Mouse (Mus musculus) layer of hippocampus, adult 2 months (tissue): Measurements from ENCODE around the gene Egfr. TPM values are rescaled to one million over a fixed set of nuclear protein-coding genes. Genes with fewer than 3 reads are reported as not detected.

Experiments used
- DNase-seq, 2 experiments: peaks; one replicate each; pipeline ENCODE4 v3.0.0; 2022; ENCODE audit warnings: low spot score in 2 of 2
- H3K27ac ChIP-seq: fragments of 200-600 bp; 2 replicates; pipeline ENCODE4 v1.8.1; 2022
- H3K4me3 ChIP-seq: fragments of 200-600 bp; 2 replicates; pipeline ENCODE4 v1.8.1; 2022; ENCODE audit warnings: mild to moderate bottlenecking
- CTCF ChIP-seq: fragments of 200-600 bp; conservative IDR thresholded peaks from 2 replicates; pipeline ENCODE4 v1.8.1; 2022; ENCODE audit warnings: antibody characterized with exemption, mild to moderate bottlenecking, moderate library complexity
- total RNA-seq, 2 experiments: library from RNA; stranded (reverse); gene quantifications; 2 replicates each; pipeline ENCODE4 v1.2.3; 2021

Gene Egfr
- total RNA-seq, 2 experiments from 2014 or later, result 12.3 to 12.9 TPM

DNA sequence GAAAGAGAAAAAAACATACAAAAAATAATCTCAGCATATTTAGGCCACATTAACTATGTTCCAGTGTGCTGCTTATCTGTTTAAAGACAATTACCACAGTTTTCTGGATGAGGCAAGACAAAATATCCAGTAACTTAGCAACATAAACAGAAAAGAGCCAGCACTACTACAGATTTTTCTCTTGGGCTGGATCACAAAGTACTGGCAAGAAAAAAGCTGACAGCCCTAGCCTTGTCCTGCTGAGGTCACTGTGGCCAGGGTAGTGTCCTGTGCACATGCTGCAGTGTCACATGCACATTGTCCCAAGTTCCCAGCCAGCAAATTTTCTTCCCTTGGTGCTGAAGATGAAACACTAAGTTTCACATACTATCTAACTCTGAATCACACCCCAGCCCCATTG is 43.0 kb downstream of the Egfr start:
- no peak overlapping the region for H3K4me3 ChIP-seq

GRCm38 (mm10) chr11:16795513-16795912 is 43.5 kb downstream of the Egfr start:
- peak overlapping the region; percentile 71; the same call in 1 of the 2 replicates for H3K27ac ChIP-seq
- no peak overlapping the region for H3K4me3 ChIP-seq
- DNase-seq, result no peak
- no peak for TF ChIP-seq CTCF

More for the DNA sequence above, 43.0 kb downstream of the Egfr start:
- DNase-seq, result no peak
- H3K27ac ChIP-seq, result peak overlapping the region; percentile 71
- no peak for TF ChIP-seq CTCF

GRCm38 (mm10) chr11:16797456-16797855 is 45.5 kb downstream of the Egfr start:
- DNase-seq, result no peak
- no peak for TF ChIP-seq CTCF
- H3K4me3 ChIP-seq, result no peak overlapping the region
- peak overlapping the region; percentile 75 for H3K27ac ChIP-seq

DNA sequence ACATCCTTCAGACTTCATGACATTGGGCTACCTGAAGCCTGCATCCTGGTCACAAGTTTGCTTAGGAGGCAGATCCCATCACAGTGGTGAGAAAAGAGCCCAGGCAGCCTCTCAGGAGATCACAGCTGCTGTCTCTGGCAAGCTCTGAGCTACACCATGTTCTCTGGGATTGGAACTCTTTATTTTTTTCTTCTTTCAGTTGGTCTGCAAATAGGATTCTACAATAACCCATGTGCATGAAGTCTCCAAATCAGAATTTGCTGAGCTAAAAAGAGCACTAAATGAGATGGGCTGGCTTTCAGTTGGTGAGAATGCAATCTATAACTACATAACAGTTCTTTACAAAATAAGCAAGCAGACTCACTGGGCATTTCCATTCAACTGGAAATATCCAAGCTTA is 46.1 kb downstream of the Egfr start:
- TF ChIP-seq CTCF, result no peak
- DNase-seq, result peak; percentile 50 to 54
- H3K4me3 ChIP-seq, result no peak overlapping the region
- H3K27ac ChIP-seq, result peak overlapping the region; percentile 75

DNA sequence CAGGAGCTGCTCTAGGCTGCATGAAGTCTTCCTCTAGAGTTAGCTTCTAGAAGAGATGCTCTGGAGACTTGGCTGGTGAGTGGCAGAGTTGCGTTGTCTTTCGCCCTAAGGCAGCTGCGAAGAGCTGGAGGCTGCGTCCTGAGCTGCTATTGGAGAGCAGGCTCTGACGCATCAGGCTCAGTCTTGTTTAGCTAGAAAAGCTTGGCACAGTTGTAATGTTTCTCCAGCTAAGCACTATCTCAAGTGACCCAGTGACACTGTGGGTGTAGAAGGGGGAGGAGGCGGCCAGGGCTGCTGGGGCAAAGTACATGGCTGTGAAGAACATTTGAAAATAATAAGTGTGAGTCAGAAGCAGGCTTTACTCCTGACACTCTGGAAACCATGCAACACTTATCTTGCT is 48.5 kb downstream of the Egfr start:
- H3K4me3 ChIP-seq, result no peak overlapping the region
- no peak overlapping the region for H3K27ac ChIP-seq
- DNase-seq, result no peak
- TF ChIP-seq CTCF, result no peak

DNA sequence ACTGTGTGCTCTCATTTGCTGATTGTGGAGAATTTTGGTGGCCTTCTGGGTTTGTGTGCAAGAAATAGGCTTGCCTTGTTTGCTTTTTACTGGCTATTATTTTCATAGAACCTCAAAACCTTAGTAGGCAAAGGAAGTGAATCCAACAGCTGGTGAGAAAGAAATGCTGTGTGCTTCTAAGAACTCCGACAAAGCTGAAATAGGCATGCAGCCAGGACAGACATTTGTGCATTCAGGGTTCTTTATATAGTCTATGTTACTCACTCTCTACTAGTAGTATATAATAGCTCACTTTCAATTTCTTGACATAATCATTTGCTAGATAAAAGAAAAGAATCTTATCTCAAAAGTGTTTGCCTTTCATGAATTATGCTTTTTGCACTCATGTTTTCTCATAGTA is 50.7 kb downstream of the Egfr start:
- TF ChIP-seq CTCF, result no peak
- DNase-seq, result no peak
- Histone ChIP-seq H3K27ac (no peak overlapping the region), H3K4me3 (no peak overlapping the region)

DNA sequence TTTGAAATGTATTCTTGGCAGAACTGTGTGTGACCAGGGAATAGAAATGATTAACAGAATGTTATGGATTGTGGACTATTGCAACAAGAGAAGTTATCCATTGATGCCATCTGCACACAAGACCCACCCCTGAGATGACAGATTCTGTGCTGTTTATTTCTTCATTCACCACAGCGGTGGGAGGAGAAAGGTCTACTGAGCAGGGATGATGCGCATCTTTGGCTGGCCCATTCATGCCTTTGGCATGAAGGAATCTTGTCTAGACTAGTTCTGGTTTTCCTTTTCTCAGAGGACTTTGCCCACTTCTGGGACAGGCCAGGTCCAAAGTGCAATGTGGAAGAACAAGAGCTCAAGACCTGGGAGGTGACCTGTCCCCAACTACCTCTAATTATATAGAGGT is 52.0 kb downstream of the Egfr start:
- no peak for TF ChIP-seq CTCF
- DNase-seq, result no peak
- H3K27ac ChIP-seq, result no peak overlapping the region
- H3K4me3 ChIP-seq, result no peak overlapping the region

DNA sequence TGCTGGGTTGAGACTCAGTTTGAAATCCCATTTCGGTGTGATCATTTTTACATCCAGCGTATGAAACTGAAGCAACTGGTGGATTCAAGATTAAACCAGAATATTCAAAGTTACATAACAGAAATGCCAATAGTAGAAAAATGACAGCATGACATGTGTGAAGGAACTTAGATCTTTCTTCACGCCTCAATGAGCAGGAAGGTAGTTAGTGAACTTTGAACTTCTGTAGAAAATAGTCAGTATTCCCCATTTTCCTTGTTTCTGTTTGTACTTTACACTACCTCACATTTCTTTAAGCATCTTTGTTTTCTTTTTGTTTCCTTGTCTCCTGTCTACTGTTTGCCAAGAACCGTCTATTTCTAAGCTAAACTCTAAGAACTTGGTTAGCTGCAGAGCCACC is 53.9 kb downstream of the Egfr start:
- H3K27ac ChIP-seq, result no peak overlapping the region
- no peak for DNase-seq
- H3K4me3 ChIP-seq, result no peak overlapping the region
- no peak for TF ChIP-seq CTCF

DNA sequence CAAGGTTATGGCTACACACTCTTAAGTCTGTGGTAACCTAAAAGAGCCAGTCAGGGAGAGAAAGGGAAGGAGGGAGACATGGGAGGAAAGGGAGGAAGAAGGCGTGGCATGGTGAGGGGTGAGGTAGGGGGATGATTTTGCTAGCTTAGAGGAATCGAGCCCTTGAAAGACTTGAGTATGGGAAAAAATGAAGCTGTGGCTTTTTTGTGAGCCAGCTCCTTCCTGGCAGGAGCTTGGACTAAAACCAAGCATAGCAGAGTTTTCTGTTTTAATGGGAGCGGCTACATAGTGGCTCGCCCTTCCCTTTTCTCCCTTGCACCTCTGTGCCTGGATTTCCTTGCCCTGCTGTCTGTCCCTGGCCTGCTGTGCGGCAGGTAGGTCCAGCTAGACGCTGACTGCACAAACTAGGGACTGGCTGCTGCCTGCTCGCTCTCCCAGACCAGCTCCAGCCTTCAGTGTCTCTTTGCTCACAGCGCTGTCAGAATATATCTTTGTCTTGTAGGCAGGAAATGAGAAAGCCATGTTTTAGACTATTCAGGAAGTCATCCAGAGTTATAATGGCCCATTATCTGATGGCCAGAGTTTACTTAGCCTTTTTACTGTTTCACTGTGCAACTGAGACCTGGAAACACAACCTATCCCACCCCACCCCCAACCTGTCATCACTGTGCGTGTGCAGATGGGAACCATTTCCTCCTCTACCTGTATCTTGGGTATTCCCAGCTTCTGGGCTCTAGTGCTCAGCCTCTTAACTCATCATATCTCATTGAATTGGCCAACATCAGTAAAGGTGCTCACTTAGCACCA is 57.4 kb downstream of the Egfr start:
- H3K27ac ChIP-seq, result no peak overlapping the region; the same call in 1 of the 2 replicates

DNA sequence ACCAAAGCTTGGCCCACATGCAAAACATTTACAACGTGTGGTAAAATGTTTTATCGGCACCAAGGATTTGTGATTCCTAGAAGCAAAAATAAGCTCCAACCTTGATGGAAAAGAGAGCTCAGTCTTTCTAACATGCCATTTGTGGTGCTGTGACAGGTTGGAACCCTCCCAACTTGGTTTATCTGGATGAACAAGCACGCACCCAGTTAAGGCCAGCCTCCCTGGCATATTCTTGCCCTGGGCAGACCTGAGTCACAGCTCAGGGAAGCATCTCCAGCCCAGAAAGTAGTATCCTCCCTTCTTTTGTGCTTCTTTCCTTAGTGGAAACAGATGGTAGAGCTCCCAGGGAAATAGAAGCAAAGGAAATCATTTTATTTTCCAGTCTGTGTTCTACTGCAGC is 58.1 kb downstream of the Egfr start:
- TF ChIP-seq CTCF, result no peak
- no peak for DNase-seq
- peak overlapping the region; percentile 36; the same call in 1 of the 2 replicates for H3K27ac ChIP-seq
- H3K4me3 ChIP-seq, result no peak overlapping the region

More for the DNA sequence above, 57.4 kb downstream of the Egfr start:
- no peak for DNase-seq
- H3K4me3 ChIP-seq, result no peak overlapping the region
- no peak for TF ChIP-seq CTCF

- H3K27ac ChIP-seq, result no peak overlapping the region
- no peak for TF ChIP-seq CTCF
- H3K4me3 ChIP-seq, result no peak overlapping the region
- DNase-seq, result no peak
Observed at GRCm38 (mm10) chr11:16813298-16813697, 61.3 kb downstream of the Egfr start.

DNA sequence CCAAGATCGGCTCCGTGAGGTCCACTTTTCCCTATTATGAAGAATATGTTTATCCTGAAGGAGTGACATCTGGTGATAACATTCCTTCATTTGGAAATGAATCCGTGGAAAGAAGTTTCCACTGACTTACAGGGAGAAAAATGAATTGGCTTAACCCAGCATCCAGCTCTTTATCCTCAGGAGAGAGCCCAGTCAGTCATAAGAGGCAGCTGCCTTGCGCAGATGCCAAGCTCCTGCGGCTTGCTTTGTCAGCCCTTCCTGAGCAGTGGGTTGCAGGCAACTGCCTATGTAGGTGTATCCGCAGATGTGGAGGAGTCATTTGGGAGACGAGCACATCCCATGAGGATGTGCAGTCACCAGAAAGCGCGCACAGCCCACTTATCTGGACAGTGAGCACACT is 64.4 kb downstream of the Egfr start:
- H3K4me3 ChIP-seq, result no peak overlapping the region
- H3K27ac ChIP-seq, result no peak overlapping the region
- DNase-seq, result no peak
- TF ChIP-seq CTCF, result no peak

DNA sequence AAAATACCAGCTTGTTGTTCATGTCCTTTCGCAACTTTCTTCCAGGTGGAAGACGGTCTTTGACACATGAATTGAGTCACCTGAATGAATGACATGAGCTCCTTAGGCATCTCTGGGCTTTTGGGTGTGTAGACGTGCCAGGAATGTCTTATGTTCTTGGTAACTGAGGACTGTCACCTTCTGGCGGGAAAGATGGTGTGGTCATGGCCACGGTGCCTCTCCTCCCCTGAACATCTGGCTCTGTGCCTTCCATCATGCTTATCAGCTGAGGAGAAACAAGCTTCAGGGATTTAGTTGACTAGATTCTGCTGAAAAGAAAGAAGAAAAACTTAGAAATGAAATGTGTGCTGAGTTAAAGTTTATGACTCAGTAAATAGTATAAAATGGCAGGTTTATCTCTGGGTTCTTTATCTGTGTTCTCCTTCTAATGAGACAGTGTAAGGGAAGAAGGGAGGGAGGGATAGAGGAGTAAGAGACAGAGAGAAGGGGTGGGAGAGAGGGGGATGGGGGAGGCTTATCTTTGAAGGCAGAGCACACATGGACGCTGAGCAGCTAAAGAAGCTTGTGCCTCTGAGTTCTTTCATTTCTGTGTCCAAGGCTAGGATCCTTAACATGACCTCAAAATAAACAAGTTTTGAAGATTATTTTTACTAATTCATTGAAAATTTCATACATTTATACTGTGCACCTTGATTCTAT is 65.5 kb downstream of the Egfr start:
- Histone ChIP-seq H3K4me3 (no peak overlapping the region), H3K27ac (no peak overlapping the region)
- no peak for TF ChIP-seq CTCF
- no peak for DNase-seq

DNA sequence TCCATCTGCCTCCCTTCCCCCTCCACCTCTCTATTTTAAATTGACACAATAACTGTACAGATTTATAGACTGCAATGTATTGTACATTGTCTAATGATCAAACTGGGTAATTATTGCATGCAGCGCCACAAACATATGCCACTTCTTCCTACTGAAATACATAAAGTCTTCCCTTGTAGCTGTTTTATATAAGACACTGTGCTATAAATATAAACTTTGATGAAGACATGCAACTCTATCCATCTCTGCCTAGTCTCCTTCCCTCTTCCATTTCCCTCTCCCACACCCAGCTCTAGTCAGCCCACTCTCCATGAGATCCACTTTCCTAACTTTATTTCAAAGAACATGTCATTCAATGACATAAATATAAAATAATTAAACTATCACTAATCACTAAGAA is 67.4 kb downstream of the Egfr start:
- Histone ChIP-seq H3K4me3 (no peak overlapping the region), H3K27ac (no peak overlapping the region)
- DNase-seq, result no peak
- no peak for TF ChIP-seq CTCF
